Mouse (Mus musculus) left cerebral cortex, postnatal 25 days (tissue): ENCODE data around the gene Dennd1c. TPM values are rescaled to one million over a fixed set of nuclear protein-coding genes. Genes with fewer than 3 reads are reported as not detected.

ENCODE experiments used
- DNase-seq, 2 experiments: peaks; one replicate each; pipeline ENCODE4 v3.0.0; 2022; ENCODE audit warnings: low spot score in 2 of 2, mixed read lengths in 1 of 2
- intact Hi-C: fragments of 180-260 bp; cut with DNase I; formaldehyde crosslinking; loops from one replicate; pipeline ENCODE4 v1.15.1; 2025
- total RNA-seq, 2 experiments: library from RNA; stranded (reverse); gene quantifications; 2 replicates each; pipeline ENCODE4 v1.2.3; 2021

Dennd1c gene
- 1 to 10 TPM in 1 of 2 experiments, under 1 TPM in 1; 0.78 to 2.2 TPM for total RNA-seq

DNA sequence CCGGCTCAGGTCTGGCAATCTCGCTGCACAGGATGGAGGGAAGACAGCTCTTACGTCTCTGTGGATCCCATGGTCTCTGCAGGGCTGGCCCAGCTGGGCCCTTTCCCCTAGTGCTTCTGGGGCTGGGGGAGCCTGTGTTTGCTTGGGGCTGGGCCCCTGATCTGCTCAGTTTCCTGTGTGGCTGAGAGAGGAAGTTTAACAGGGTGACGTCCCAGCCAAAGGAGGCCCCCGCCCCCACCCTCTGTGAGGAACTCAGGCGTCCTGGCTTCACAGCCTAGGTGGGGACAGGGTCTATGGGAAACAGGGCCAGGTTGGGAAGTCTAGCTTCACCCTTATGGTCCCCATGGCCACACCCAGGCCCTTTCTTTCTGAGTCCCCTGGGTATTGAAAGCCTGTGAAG, at the start of gene Dennd1c:
Dennd1c (minus strand) TSS at position 179 of the 400 bp plus-strand sequence.
- intact Hi-C loops = no loop called here
- no peak for DNase-seq

- no peak for DNase-seq
- intact Hi-C loops = no loop called here
These were observed 47.7 kb upstream of the Dennd1c start for GRCm38 (mm10) chr17:57125853-57126622.

- DNase-seq = no peak
- intact Hi-C loops = no loop called here
These were observed 46.5 kb upstream of the Dennd1c start for GRCm38 (mm10) chr17:57124792-57125191.

DNA sequence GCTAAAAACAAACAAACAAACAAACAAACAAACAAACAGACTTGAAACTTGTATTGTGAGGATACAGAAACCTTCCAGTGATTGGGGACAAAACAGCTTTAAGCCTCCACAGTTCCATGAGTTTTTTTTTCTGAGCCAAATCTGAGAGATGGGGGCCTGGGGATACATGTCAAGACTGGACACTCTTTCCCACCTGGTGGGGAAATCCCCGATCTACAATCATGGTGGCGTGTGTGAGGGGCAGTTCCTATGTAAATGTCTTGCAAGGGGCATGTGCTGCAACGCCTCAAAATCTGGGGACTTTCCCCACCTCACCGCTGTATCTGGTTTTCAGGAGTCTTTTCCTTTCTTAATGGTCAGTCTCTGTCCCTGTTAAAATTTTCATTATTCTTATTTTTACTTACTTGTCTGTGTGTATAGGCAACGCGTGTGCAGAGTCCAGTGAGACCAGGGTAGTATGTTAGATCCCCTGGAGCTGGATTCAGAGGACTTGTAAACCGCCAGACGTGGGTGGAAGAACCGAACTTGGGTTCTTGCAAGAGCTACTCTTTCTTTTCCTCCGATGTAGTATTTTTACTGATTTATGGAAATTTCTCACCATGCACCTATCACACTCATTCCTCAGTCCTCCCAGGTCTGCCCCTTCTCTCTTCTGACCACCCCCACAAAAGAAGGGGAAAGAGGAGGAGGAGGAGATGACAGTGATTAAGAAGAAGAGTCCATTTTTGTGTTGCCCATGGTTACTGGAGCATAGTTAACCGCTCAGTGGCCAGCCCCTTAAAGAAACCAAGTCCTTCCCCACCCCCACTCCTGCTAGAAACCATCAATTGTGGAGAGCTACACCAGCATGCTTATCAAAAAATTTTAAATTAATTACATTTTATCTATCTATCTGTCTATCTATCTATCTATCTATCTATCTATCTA, 45.1 kb upstream of the Dennd1c start:
- intact Hi-C loops = no loop called here
- DNase-seq = no peak

- no peak for DNase-seq
- intact Hi-C loops = no loop called here
These were observed 43.5 kb upstream of the Dennd1c start for GRCm38 (mm10) chr17:57121856-57122255.

DNA sequence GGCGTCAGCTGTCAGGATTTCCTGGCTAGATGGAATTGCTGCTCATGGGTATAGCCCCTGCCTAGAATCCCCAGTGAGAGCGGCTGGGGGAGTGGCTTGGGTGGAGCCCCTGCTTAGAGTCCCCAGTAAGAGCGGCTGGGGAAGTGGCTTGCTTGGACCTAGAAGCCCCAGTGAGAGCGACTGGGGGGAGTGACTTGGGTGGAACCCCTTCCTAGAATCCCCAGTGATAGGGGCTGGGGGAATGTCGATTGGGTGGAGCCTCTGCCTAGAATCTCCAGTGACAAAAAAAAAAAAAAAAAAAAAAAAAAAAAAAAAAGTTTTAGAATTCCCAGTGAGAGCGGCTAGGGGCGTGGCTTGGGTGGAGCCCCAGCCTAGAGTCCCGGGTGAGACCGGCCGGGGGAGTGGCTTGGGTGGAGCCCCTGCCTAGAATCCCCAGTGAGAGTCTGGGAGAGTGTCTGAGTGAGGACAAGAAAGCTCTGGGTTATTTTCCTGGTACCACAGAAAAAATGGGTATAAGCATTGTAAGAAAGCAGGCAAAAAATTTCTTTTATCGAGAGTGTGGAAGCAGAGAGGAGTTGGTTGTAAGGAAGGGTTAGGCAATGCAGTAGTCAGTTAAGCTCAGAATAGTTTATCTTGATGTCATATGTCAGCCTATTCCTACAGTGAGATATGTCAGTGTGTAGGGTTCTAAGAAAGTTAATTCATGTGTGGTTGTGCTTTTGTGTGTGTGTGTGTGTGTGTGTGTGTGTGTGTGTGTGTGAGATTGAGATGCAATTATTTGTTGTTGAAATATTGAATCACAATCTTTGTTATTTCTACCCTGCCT, 40.4 kb upstream of the Dennd1c start:
- intact Hi-C loops = no loop called here
- DNase-seq = no peak

GRCm38 (mm10) chr17:57116801-57117200, 38.5 kb upstream of the Dennd1c start:
- no peak for DNase-seq
- intact Hi-C loops = no loop called here

DNA sequence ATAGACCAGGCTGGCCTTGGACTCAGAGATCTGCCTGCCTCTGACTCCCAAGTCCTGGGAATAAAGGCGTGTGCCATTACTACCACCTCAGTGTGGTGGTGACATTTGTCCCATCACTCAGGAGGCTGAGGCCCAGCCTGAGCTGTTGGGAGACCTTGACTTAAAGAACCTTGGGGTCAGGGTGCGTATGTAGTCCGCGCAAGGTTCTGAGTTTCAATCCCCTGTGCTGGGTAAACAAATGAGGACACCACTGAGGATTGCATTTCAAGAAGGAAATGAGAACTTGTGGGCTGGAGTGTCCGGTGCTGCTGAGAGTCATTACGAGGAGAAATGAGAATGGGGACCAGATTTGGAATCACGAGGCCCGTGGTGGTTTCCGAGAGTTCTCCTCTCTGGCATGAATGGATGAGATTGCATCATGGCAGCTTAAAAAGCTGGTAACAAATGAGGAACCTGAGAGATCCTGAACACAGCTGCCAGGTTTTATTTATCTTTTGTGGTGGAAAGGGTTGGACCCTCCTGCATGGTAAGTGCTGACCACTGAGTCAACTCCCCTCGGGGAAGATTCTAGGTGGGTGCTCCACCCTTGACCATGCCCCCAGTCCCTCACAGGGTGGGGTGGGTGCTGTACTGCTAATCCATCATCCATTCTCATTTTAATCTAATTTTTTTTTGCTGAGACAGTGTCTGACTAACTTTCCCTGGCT, 34.6 kb upstream of the Dennd1c start:
- DNase-seq = no peak
- intact Hi-C loops = no loop called here

GRCm38 (mm10) chr17:57110005-57110404, 31.7 kb upstream of the Dennd1c start:
- intact Hi-C loops = no loop called here
- DNase-seq = no peak

DNA sequence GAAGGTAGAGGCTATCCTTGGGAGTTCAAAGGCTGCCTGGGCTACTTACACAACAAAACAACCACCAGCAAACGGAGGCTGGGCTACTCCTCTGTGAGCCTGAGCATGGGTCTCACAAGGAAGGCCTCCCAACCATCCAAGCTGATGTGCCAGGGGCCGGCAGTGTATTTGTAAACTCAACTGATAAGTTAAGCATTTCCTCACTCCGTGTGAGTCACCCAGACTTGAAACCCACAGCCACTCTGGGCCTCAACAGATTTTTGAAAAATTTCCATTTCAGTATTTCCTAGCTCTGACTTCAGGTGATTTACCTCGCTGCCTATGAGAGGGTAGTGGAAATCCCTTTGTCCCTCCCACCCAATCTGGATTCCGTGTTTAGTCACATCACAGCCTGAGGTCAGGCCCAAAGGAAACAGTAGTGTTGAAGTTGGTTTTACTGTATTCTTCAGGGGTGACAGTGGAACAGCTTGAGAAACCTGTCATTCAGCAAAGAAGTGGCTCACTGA, 30.4 kb upstream of the Dennd1c start:
- intact Hi-C loops = no loop called here
- no peak for DNase-seq

DNA sequence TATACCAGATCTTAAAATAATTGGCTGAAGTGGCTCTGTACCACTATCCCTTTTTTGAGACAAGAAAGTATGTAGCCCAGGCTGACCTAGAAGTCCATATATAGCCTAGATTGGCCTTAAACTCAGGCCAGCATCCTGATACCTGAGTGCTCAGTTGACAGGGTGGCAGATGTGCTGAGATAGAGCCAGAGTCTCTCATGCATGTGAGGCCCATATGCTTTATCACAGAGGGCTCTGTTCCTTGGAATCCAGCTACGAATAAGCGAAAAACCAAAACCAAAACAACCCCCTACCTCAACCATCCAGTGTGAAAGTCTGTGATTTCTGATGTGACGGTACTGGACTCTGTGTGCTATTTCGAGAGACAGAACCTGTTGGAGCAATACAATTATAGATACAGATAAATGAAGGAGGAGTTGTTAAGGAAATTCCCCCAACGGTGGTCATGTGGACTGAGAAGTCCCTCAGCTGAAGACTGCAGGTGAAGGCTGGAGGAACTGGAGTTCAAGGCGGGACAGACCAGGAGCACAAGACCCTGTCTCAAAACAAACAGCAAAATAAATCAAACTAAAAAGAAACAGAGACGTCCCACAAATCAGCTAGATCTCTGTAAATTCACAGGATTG, 29.8 kb upstream of the Dennd1c start:
- intact Hi-C loops = no loop called here
- DNase-seq = no peak

DNA sequence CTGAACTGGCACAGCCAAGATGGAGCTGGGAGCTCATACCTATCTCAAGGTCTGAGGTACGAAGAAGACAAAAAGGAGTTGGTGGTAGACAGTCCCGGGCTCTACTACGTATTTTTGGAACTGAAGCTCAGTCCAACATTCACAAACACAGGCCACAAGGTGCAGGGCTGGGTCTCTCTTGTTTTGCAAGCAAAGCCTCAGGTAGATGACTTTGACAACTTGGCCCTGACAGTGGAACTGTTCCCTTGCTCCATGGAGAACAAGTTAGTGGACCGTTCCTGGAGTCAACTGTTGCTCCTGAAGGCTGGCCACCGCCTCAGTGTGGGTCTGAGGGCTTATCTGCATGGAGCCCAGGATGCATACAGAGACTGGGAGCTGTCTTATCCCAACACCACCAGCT, 28.8 kb upstream of the Dennd1c start:
- intact Hi-C loops = no loop called here
- DNase-seq = no peak

- no peak for DNase-seq
- intact Hi-C loops = no loop called here
These were observed 27.7 kb upstream of the Dennd1c start for GRCm38 (mm10) chr17:57106035-57106368.

GRCm38 (mm10) chr17:57105181-57106034, 27.1 kb upstream of the Dennd1c start, which contains the start of gene Tnfsf9:
TSS of gene Tnfsf9 (plus strand) at chr17:57105325.
- DNase-seq = peak in 1 of 2 experiments; percentile 41
- intact Hi-C loops = no loop called here

- intact Hi-C loops = no loop called here
- DNase-seq = no peak
These were observed 26.2 kb upstream of the Dennd1c start for GRCm38 (mm10) chr17:57104496-57104895.

- no peak for DNase-seq
- intact Hi-C loops = no loop called here
These were observed 24.0 kb upstream of the Dennd1c start for GRCm38 (mm10) chr17:57102276-57102675.

DNA sequence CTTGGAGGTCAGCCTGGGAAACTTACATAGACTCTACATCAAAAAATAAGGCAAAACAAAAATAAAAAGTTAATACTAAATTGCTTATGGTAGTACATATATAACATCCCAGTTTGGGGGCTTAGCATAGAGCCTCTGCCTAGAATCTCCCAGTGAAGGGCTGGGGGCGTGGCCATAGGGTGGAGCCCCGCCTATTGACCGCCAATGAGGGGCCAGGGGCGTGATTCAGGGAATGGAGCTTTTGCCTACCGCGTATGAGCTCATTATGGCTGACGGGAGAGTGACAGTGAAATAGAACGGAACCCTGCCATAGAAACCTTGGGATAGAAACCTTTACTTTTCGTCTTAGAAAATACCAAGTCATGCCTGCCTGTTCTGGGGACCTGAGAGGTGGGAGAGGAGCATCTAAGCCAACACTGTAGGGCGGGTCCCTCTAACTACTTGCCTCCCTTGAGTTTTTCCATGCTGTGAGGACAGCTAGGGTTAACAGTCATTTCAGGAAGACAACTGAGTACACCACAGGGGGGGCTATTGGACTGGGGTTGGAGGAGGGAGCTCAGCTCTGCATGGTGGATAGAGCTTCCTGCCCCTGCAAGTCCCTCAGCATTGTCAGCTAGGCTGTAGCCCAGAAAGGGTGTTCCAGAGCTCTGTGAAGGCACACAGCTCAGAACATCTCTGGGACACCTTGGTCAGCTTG, 21.5 kb upstream of the Dennd1c start:
- intact Hi-C loops = no loop called here

More for the DNA sequence above, 21.5 kb upstream of the Dennd1c start:
- DNase-seq = no peak
